In genomic region chr13:63872585-63873282, GRCm38 (mm10) we compare ENCODE assay signal across 31 mouse cellular contexts. TPM values are rescaled to one million over a fixed set of nuclear protein-coding genes. Genes with fewer than 3 reads are reported as not detected.
DNase-seq lines count a peak whose midpoint lies in the region; ATAC-seq and TF ChIP-seq lines count a peak whose summit lies in the region.
"Had no signal": no experiment of that assay in that cellular context is flagged by ENCODE, and none has a peak within 500 bp of the region (broad histone marks: within the 10 kb centered on the region; RNA-seq: fewer than 3 reads in every experiment).

No protein-coding gene starts in this region.

- H3K4me3 ChIP-seq in G1E (ENCODE audit: low read depth, low read length) = no peak overlapping the region
- H3K4me3 ChIP-seq in liver, embryonic 14.5 days (ENCODE audit: insufficient read depth in 1 of 2, low read depth in 2 of 2, low read length in 2 of 2) = no peak overlapping the region
- no peak overlapping the region for H3K4me3 ChIP-seq in heart, adult 2 months
- H3K4me3 ChIP-seq: embryonic facial prominence, embryonic 12.5 days; heart, embryonic 13.5 days; hindbrain, embryonic 10.5 days; limb, embryonic 13.5 days had no signal

- intact Hi-C loops in heart, adult 2 months (cut with DNase I) = no loop called here

- no peak overlapping the region for H3K27ac ChIP-seq in liver, embryonic 14.5 days
- H3K27ac ChIP-seq in heart, adult 2 months = no peak overlapping the region
- H3K27ac ChIP-seq: embryonic facial prominence, embryonic 12.5 days; heart, embryonic 13.5 days; hindbrain, embryonic 10.5 days; kidney, postnatal 0 days; limb, embryonic 13.5 days; stomach, postnatal 0 days had no signal

- peak; percentile 79 for ATAC-seq in G1E (ENCODE audit: extremely low read depth, insufficient number of reproducible peaks, low FRiP score, poor library complexity, severe bottlenecking)
- ATAC-seq in liver, embryonic 14.5 days (ENCODE audit: insufficient read depth) = peak; percentile 56; the same call in 1 of the 2 replicates
- peak; percentile 82 for ATAC-seq in megakaryocyte-erythroid progenitor cell, adult 5-6 weeks (replicated peaks; ENCODE audit: low FRiP score, low TSS enrichment, poor library complexity, severe bottlenecking)
- ATAC-seq: forebrain, embryonic 16.5 days; hindbrain, embryonic 16.5 days; midbrain, embryonic 16.5 days had no signal

- no peak overlapping the region for H3K9ac ChIP-seq in liver, embryonic 14.5 days (replicated peaks)
- H3K9ac ChIP-seq in heart, adult 2 months (ENCODE audit: low read depth, low read length) = no peak overlapping the region
- H3K9ac ChIP-seq: embryonic facial prominence, embryonic 12.5 days; heart, embryonic 13.5 days; limb, embryonic 13.5 days had no signal

- no peaks in the 10 kb centered on the region for H3K27me3 ChIP-seq in G1E (ENCODE audit: insufficient read depth, low read length)
- H3K27me3 ChIP-seq in liver, embryonic 14.5 days (ENCODE audit: control insufficient read depth, insufficient read depth, low read length) = no peaks in the 10 kb centered on the region
- H3K27me3 ChIP-seq in heart, adult 2 months (ENCODE audit: control insufficient read depth, insufficient read depth, low read length) = no peaks in the 10 kb centered on the region
- H3K27me3 ChIP-seq: CH12.LX; embryonic facial prominence, embryonic 12.5 days; heart, embryonic 13.5 days; limb, embryonic 13.5 days had no signal

- TF ChIP-seq CTCF in G1E (IDR thresholded peaks at IDR 0.05; ENCODE audit: low read depth, low read length) = no peak
- no peak for TF ChIP-seq CTCF in liver, embryonic 14.5 days (IDR thresholded peaks at IDR 0.05; ENCODE audit: low read depth)
- TF ChIP-seq CTCF in heart, adult 2 months (IDR thresholded peaks at IDR 0.05) = no peak

- 60% methylated on average over 2 of the region's 2 CpGs for whole genome bisulfite sequencing in liver, embryonic 14.5 days (ENCODE audit: insufficient replicate concordance)
- WGBS in heart, adult 2 months = 92% methylated on average over 2 of the region's 2 CpGs

- H3K36me3 ChIP-seq in G1E (replicated peaks) = peaks cover 34% of the 10 kb centered on the region
- H3K36me3 ChIP-seq in liver, embryonic 14.5 days (replicated peaks; ENCODE audit: control insufficient read depth, insufficient read depth, low read depth) = peaks cover 3% of the 10 kb centered on the region; the same call in 1 of the 2 replicates
- no peaks in the 10 kb centered on the region; the same call in 1 of the 2 replicates for H3K36me3 ChIP-seq in heart, adult 2 months (ENCODE audit: control insufficient read depth, insufficient read depth, low read length)

- peak overlapping the region; percentile 23; the same call in 1 of the 2 replicates for H3K4me2 ChIP-seq in liver, embryonic 14.5 days (ENCODE audit: low read depth)
- H3K4me2 ChIP-seq: embryonic facial prominence, embryonic 12.5 days; heart, embryonic 13.5 days; limb, embryonic 13.5 days; midbrain, embryonic 11.5 days had no signal

- peaks cover 40% of the 10 kb centered on the region for H3K4me1 ChIP-seq in G1E (ENCODE audit: insufficient read depth, low read depth, low read length)
- peaks cover 7 to 14% of the 10 kb centered on the region in 2 experiments for H3K4me1 ChIP-seq in liver, embryonic 14.5 days (replicated peaks; ENCODE audit: control insufficient read depth in 2 of 2, insufficient read depth in 2 of 2, low read length in 1 of 2)
- no peaks in the 10 kb centered on the region for H3K4me1 ChIP-seq in heart, adult 2 months (ENCODE audit: control insufficient read depth, insufficient read depth, low read length)
- H3K4me1 ChIP-seq: embryonic facial prominence, embryonic 12.5 days; heart, embryonic 13.5 days; hindbrain, embryonic 10.5 days; limb, embryonic 13.5 days had no signal

- TF ChIP-seq POLR2A in heart, adult 2 months (IDR thresholded peaks at IDR 0.05; ENCODE audit: insufficient read depth, low read depth, low read length) = no peak

- peak; percentile 11 for DNase-seq in G1E (ENCODE audit: low spot score)
- peak; percentile 46 for DNase-seq in c-Kit-positive CD71-positive TER-119-negative erythroid progenitor cells, embryonic 14.5 days (ENCODE audit: low read depth)
- peak; percentile 24 to 58 (median 37) for DNase-seq in liver, embryonic 14.5 days (ENCODE audit: low read depth in 3 of 3, low spot score in 3 of 3)
- DNase-seq in B cell, adult 2 months = no peak
- no peak for DNase-seq in ovary, postnatal 14 days (ENCODE audit: low spot score)
- no peak for DNase-seq in heart, adult 2 months
- DNase-seq: adrenal gland, postnatal 25 days; cerebellum, adult 2 months; cerebellum, postnatal 36 days; embryo, embryonic 11 days; heart, postnatal 14 days; kidney, adult 2 months; kidney, postnatal 4 days; lung, adult 2 months; lung, postnatal 14 days; right cerebral cortex, adult 18-20 months; right cerebral cortex, postnatal 4 days; thymus, adult 2 months; thymus, postnatal 4 days had no signal

- no peaks in the 10 kb centered on the region for H3K79me2 ChIP-seq in heart, adult 2 months (replicated peaks; ENCODE audit: control insufficient read depth, insufficient read depth, low read length)

- peak; percentile 86 for TF ChIP-seq EP300 in liver, embryonic 14.5 days (IDR thresholded peaks at IDR 0.05; ENCODE audit: low read depth)
- TF ChIP-seq EP300 in heart, adult 2 months (IDR thresholded peaks at IDR 0.05; ENCODE audit: insufficient read depth, low read depth, low read length) = no peak

- H3K9me3 ChIP-seq in G1E (replicated peaks) = no peaks in the 10 kb centered on the region
- no peaks in the 10 kb centered on the region for H3K9me3 ChIP-seq in liver, embryonic 14.5 days (ENCODE audit: control insufficient read depth, low read length)
- H3K9me3 ChIP-seq: embryonic facial prominence, embryonic 12.5 days; heart, embryonic 13.5 days; hindbrain, embryonic 10.5 days; limb, embryonic 13.5 days had no signal

RNA-seq across cellular contexts. Expression of gene Ercc6l2, which starts 57.7 kb away (rescaled TPM):
- total RNA-seq in G1E (2014; fragmentation: Nextera tagmentation) (96.8 and 108 TPM in 2 replicates), G1E (2017) (29.3 and 31.9 TPM in 2 replicates)
- polyA plus RNA-seq in G1E (2012) = 11.0 and 15.5 TPM in 2 replicates
- polyA plus RNA-seq in liver, embryonic 14.5 days (2012; rRNA removed) = 2.9 and 6.6 TPM in 2 replicates
- polyA plus RNA-seq in liver, embryonic 14.5 days (2014; fragmentation: Nextera tagmentation; extraction: Ambion mirVana) = 5.9 and 6.7 TPM in 2 replicates
- total RNA-seq in megakaryocyte-erythroid progenitor cell, adult 5-6 weeks (2014; fragmentation: Nextera tagmentation) = 48.4 and 55.2 TPM in 2 replicates
- 40.5 and 63.7 TPM in 2 replicates for total RNA-seq in megakaryocyte-erythroid progenitor cell, adult 5-6 weeks (2017)
- 1 to 10 TPM; 8.1 to 9.8 TPM for total RNA-seq in heart, adult 2 months (2021)
- 2.1 and 5.3 TPM in 2 replicates for polyA plus RNA-seq in heart, adult 2 months (2012; rRNA removed)

Comparison
In these comparisons a context has a peak if more than half of its experiments do, and no peak if none do; other contexts are left out.
1. DNase-seq: peak in G1E (single experiment), c-Kit-positive CD71-positive TER-119-negative erythroid progenitor cells, embryonic 14.5 days (single experiment) and liver, embryonic 14.5 days (3 of 3); none in B cell, adult 2 months (0 of 2), ovary, postnatal 14 days (single experiment) and heart, adult 2 months (0 of 2).
2. Peak in every context shown above with its lines, with median percentiles within 50 percentile points of each other: ATAC-seq.